Mouse (Mus musculus): ENCODE measurements around the gene AC129217.1.

DNA sequence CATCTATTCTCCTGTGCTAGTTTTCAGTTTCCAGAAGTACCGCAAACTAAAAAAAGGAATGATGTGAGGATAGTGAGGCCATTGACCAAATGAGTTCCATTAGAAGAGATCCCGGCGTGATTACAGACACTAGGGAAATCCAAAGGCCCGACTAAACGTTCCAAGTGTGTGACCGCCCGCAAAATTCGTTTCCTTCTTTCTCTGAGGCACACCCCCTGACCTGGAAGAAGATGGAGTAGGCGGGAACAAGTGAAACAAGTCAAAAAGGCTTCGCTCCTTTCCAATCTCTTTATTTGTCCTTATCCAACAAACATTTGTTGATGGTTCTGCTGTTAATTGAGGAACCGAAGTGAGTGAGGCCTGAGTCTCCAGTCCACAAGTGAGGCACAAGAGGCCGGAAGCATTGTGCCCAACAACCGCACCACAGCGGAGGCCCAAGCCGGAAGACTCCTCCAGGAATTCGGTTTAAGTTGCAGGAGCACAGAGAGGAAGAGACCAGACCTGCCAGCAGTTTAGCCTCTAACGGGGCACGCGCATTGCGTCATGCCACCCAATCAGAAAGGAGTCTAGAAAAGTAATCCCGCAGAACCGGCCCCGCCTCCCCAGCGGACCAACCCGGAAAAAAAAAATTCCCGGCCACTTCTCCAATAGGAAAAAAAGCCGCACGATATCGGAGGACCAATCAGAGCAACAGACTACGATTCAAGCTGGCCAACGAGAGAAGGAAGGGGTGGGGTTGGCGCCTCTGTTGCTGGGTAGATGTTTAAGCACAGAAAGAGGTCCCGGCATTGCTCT, 10.6 kb upstream of the AC129217.1 start, which contains the start of gene Ttc9c:
- no peak for TF ChIP-seq CTCF (IDR thresholded peaks at IDR 0.05; ENCODE audit: insufficient read depth, low read length)
- TF ChIP-seq POLR2A (IDR thresholded peaks at IDR 0.05; ENCODE audit: borderline replicate concordance, extremely low read depth, low read depth, low read length), result peak; percentile 89; the same call in 1 of the 2 replicates
